Mouse (Mus musculus): ENCODE data around the gene Usp12. TPM values are rescaled to one million over a fixed set of nuclear protein-coding genes. Genes with fewer than 3 reads are reported as not detected.

Usp12 gene
- total and polyA plus RNA-seq, 2 experiments from 2014 or later, result 13.2 to 20.7 TPM

- no peak overlapping the region for H3K4me3 ChIP-seq (ENCODE audit: low read length)
- 87% methylated on average over 5 of the region's 5 CpGs for WGBS
These were observed 14.9 kb downstream of the Usp12 start for GRCm38 (mm10) chr5:146779931-146780330.

DNA sequence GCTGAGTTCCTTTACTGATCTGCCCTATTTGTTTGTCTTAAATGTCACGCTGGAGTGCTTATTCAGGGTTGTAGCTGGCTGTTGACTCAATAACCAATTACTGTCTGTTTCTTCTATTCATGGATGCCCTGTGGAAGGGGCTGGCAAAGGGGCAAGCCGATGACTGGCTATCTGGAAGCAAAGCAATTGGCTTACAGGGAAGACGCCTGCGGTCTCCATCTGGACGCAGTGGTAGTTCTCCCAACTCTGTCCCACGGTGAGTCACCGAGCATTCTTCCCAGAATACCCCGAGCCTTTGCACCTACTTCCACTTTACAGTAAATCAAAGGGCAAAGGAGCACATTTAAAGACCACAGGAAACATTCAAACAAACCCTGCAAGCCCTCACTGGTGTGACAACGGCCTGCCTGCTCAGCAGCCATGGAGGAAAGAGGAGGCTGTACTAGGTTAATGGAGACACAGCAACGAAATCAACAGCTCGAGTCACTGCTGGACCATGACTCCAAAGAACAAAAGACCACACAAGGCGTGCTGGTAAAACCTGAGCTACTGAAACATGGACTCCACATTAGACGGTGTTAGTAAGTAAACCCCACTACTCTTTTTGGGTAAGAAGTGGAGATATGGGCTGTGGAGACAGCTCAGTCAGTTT, 17.7 kb downstream of the Usp12 start:
- no peak overlapping the region for H3K9ac ChIP-seq (replicated peaks; ENCODE audit: low read length)
- 0 out of 2 replicates have a peak, but pooled peaks cover 5% of the 10 kb centered on the region for H3K4me1 ChIP-seq (ENCODE audit: insufficient read depth, low read length)
- WGBS, result 66% methylated on average over 13 of the region's 13 CpGs
- H3K27me3 ChIP-seq (ENCODE audit: insufficient read depth, low read length), result no peaks in the 10 kb centered on the region
- H3K4me2 ChIP-seq (ENCODE audit: low read depth, low read length), result no peak overlapping the region
- no peak for TF ChIP-seq CTCF (IDR thresholded peaks at IDR 0.05; ENCODE audit: low read depth)
- H3K27ac ChIP-seq, result no peak overlapping the region
- H3K36me3 ChIP-seq (ENCODE audit: insufficient read depth, low read length), result no peaks in the 10 kb centered on the region
- ATAC-seq (no peak), DNase-seq (ENCODE audit: low spot score) (no peak)
- no peak overlapping the region for H3K4me3 ChIP-seq (ENCODE audit: low read length)
- no peaks in the 10 kb centered on the region for H3K9me3 ChIP-seq (ENCODE audit: low read length)

More at GRCm38 (mm10) chr5:146779931-146780330, 14.9 kb downstream of the Usp12 start:
- Histone ChIP-seq H3K27ac (no peak overlapping the region), H3K27me3 (ENCODE audit: insufficient read depth, low read length) (no peaks in the 10 kb centered on the region), H3K4me2 (ENCODE audit: low read depth, low read length) (no peak overlapping the region), H3K4me1 (ENCODE audit: insufficient read depth, low read length) (0 out of 2 replicates have a peak, but pooled peaks cover 5% of the 10 kb centered on the region), H3K36me3 (ENCODE audit: insufficient read depth, low read length) (no peaks in the 10 kb centered on the region), H3K9ac (replicated peaks; ENCODE audit: low read length) (no peak overlapping the region), H3K9me3 (ENCODE audit: low read length) (no peaks in the 10 kb centered on the region)
- no peak for ATAC-seq
- TF ChIP-seq CTCF (IDR thresholded peaks at IDR 0.05; ENCODE audit: low read depth), result no peak
- DNase-seq (ENCODE audit: low spot score), result no peak

DNA sequence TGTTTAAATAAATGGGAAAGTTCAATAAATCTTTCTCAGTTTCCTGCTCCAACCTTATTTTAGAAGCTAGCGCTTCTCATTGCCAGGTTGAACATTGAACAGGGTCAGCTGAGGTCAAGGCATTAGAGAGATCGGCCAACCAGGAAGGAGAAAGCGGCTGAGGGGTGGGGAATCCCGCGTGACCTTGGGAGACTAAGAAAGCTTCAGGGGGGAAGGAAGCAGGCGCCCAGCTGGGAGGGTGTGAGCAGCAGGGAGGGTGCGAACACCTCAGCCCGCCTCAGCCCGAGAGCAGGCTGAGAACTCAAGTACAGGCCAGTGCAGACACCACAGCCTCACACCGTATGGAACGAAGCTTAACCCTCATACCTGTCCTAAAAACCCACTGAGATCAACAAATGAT, 22.8 kb downstream of the Usp12 start:
- DNase-seq (ENCODE audit: low spot score), result no peak
- ATAC-seq, result no peak
- no peak overlapping the region for H3K4me3 ChIP-seq (ENCODE audit: low read length)

GRCm38 (mm10) chr5:146770002-146770848, 24.6 kb downstream of the Usp12 start:
- ATAC-seq (no peak; the same call in 1 of the 2 replicates), DNase-seq (ENCODE audit: low spot score) (peak; percentile 39)
- no peak for TF ChIP-seq CTCF (IDR thresholded peaks at IDR 0.05; ENCODE audit: low read depth)
- no peak overlapping the region for H3K4me3 ChIP-seq (ENCODE audit: low read length)
- WGBS, result 43% methylated on average over 15 of the region's 15 CpGs
- H3K27ac ChIP-seq, result no peak overlapping the region
- H3K27me3 ChIP-seq (ENCODE audit: insufficient read depth, low read length), result no peaks in the 10 kb centered on the region
- no peak overlapping the region for H3K4me2 ChIP-seq (ENCODE audit: low read depth, low read length)
- H3K36me3 ChIP-seq (ENCODE audit: insufficient read depth, low read length), result 0 out of 2 replicates have a peak, but pooled peaks cover 12% of the 10 kb centered on the region
- H3K9ac ChIP-seq (replicated peaks; ENCODE audit: low read length), result no peak overlapping the region
- no peaks in the 10 kb centered on the region for H3K9me3 ChIP-seq (ENCODE audit: low read length)
- no peaks in the 10 kb centered on the region for H3K4me1 ChIP-seq (ENCODE audit: insufficient read depth, low read length)

More for the DNA sequence above, 22.8 kb downstream of the Usp12 start:
- 0 out of 2 replicates have a peak, but pooled peaks cover 1% of the 10 kb centered on the region for H3K4me1 ChIP-seq (ENCODE audit: insufficient read depth, low read length)
- H3K9ac ChIP-seq (replicated peaks; ENCODE audit: low read length), result no peak overlapping the region
- no peaks in the 10 kb centered on the region for H3K9me3 ChIP-seq (ENCODE audit: low read length)
- 57% methylated on average over 11 of the region's 11 CpGs for WGBS
- H3K4me2 ChIP-seq (ENCODE audit: low read depth, low read length), result no peak overlapping the region
- H3K27ac ChIP-seq, result no peak overlapping the region
- 0 out of 2 replicates have a peak, but pooled peaks cover 8% of the 10 kb centered on the region for H3K36me3 ChIP-seq (ENCODE audit: insufficient read depth, low read length)
- no peak for TF ChIP-seq CTCF (IDR thresholded peaks at IDR 0.05; ENCODE audit: low read depth)
- no peaks in the 10 kb centered on the region for H3K27me3 ChIP-seq (ENCODE audit: insufficient read depth, low read length)

- no peak overlapping the region for H3K9ac ChIP-seq (replicated peaks; ENCODE audit: low read length)
- H3K27ac ChIP-seq, result no peak overlapping the region
- no peak for TF ChIP-seq CTCF (IDR thresholded peaks at IDR 0.05; ENCODE audit: low read depth)
- no peak overlapping the region for H3K4me2 ChIP-seq (ENCODE audit: low read depth, low read length)
- DNase-seq (ENCODE audit: low spot score), result no peak
- no peaks in the 10 kb centered on the region for H3K27me3 ChIP-seq (ENCODE audit: insufficient read depth, low read length)
- WGBS, result 92% methylated on average over 5 of the region's 5 CpGs
- no peak for ATAC-seq
- no peak overlapping the region for H3K4me3 ChIP-seq (ENCODE audit: low read length)
- H3K4me1 ChIP-seq (ENCODE audit: insufficient read depth, low read length), result no peaks in the 10 kb centered on the region
- no peaks in the 10 kb centered on the region for H3K9me3 ChIP-seq (ENCODE audit: low read length)
- H3K36me3 ChIP-seq (ENCODE audit: insufficient read depth, low read length), result peaks cover 18% of the 10 kb centered on the region; the same call in 1 of the 2 replicates
These were observed 29.0 kb downstream of the Usp12 start for GRCm38 (mm10) chr5:146765791-146766190.

GRCm38 (mm10) chr5:146759159-146759558, 35.6 kb downstream of the Usp12 start:
- H3K9me3 ChIP-seq (ENCODE audit: low read length), result no peaks in the 10 kb centered on the region
- H3K4me1 ChIP-seq (ENCODE audit: insufficient read depth, low read length), result no peaks in the 10 kb centered on the region
- H3K4me3 ChIP-seq (ENCODE audit: low read length), result no peak overlapping the region
- H3K36me3 ChIP-seq (ENCODE audit: insufficient read depth, low read length), result peaks cover 7% of the 10 kb centered on the region
- no peak for TF ChIP-seq CTCF (IDR thresholded peaks at IDR 0.05; ENCODE audit: low read depth)
- H3K9ac ChIP-seq (replicated peaks; ENCODE audit: low read length), result no peak overlapping the region
- WGBS, result 82% methylated on average over 6 of the region's 6 CpGs
- DNase-seq (ENCODE audit: low spot score) (no peak), ATAC-seq (no peak)
- H3K27ac ChIP-seq, result no peak overlapping the region
- no peaks in the 10 kb centered on the region for H3K27me3 ChIP-seq (ENCODE audit: insufficient read depth, low read length)
- H3K4me2 ChIP-seq (ENCODE audit: low read depth, low read length), result no peak overlapping the region
